Mouse (Mus musculus): ENCODE data around the gene Elf3.

DNA sequence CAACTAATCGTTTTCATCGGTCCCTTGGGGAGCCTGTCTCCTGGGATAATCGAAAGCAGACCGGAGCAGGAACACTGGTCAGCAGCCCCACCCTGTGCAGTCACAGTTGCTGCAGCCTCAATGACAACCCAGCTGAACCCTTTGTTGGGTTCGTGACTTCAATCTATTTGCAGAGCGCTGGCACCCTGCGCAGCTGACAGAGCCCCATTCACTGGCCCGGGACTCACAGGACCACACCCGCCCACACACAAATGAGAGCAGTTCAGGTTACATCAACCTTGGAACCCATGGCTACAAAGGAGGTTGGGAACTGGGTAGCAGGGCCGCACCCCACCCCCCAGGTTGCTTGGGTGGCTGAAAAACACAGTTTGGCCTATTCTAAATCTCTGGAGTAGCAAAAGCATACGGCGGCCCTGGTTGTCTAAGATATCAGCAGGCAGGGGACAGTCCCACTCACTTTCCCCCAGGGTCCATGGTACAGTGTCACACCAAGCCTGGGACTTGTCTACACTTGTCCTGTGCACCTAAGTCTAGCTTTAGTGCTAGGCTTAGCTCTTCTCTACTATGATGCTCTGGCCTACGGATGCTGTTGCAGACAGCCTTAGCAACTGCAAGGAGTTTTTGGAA lies 40.6 kb downstream of the Elf3 start:
- TF ChIP-seq CTCF (IDR thresholded peaks at IDR 0.05; ENCODE audit: low read depth, low read length) (no peak), POLR2A (IDR thresholded peaks at IDR 0.05; ENCODE audit: insufficient read depth, low read length) (no peak)

All from ES-Bruce4 (cell line).